ENCODE assay signal across 23 mouse cellular contexts in the genomic region with DNA sequence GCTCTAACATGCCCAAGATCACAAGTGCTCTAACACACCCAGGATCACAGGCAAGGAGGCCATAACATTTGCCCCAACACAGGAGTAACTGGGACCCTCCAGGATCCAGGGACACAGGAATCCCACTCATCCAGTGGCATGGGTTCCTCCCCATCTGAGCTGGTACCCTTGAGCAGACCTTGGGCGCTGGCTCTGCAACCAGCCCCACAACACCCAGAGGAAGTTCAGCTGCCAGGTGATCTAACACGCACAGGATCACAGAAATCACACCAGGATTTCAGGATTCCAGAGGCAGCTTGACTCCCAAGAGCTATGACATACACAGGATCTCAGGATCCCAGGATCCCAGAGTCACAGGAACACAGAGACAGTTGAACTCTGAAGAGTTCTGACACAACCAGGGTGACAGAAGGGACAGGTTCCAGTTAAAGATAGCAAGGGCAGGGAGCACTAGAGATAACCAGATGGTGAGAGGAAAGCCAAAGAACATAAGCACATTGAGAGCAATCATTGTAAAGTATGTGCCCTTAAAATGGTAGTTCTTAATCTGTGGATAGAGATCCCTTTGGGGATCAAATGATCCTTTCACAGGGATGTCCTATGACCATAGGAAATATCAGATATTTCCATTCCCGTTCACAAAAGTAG. TPM values are rescaled to one million over a fixed set of nuclear protein-coding genes. Genes with fewer than 3 reads are reported as not detected.
DNase-seq lines count a peak whose midpoint lies in the region; ATAC-seq lines count a peak whose summit lies in the region.
"Had no signal": no experiment of that assay in that cellular context is flagged by ENCODE, and none has a peak within 500 bp of the region (broad histone marks: within the 10 kb centered on the region; RNA-seq: fewer than 3 reads in every experiment).

No protein-coding gene starts in this region.

- ATAC-seq in heart, embryonic 12.5 days (ENCODE audit: insufficient number of reproducible peaks, low FRiP score) = no peak; the same call in 1 of the 2 replicates
- ATAC-seq in liver, embryonic 12.5 days = peak; percentile 78
- peak; percentile 48 for ATAC-seq in megakaryocyte progenitor cell, adult 5-6 weeks (replicated peaks; ENCODE audit: poor library complexity)
- ATAC-seq in forebrain, embryonic 12.5 days (ENCODE audit: low FRiP score) = no peak
- ATAC-seq in midbrain, embryonic 11.5 days (ENCODE audit: low FRiP score) = no peak
- ATAC-seq: forebrain, postnatal 0 days; inflammation-experienced regulatory T-cells, adult 6 months had no signal

- peak; percentile 67 for DNase-seq in heart, adult 11 months
- peak; percentile 76 for DNase-seq in c-Kit-positive CD71-positive TER-119-positive erythroid progenitor cells, embryonic 14.5 days (ENCODE audit: low spot score)
- DNase-seq in embryo, embryonic 10 days (ENCODE audit: low spot score) = no peak
- DNase-seq in midbrain, embryonic 11.5 days (ENCODE audit: low spot score, missing footprints) = no peak
- DNase-seq: cerebellum, adult 8-10 months; cerebellum, postnatal 36 days; forebrain, postnatal 0 days; gastrocnemius, adult 2 months; heart, postnatal 4 days; kidney, adult 2 months; midbrain, embryonic 14.5 days; right cerebral cortex, postnatal 14 days; thymus, adult 2 months had no signal

- no peaks in the 10 kb centered on the region for H3K36me3 ChIP-seq in heart, embryonic 12.5 days
- H3K36me3 ChIP-seq in liver, embryonic 12.5 days = no peaks in the 10 kb centered on the region
- no peaks in the 10 kb centered on the region for H3K36me3 ChIP-seq in forebrain, embryonic 12.5 days (replicated peaks)
- no peaks in the 10 kb centered on the region for H3K36me3 ChIP-seq in midbrain, embryonic 11.5 days (ENCODE audit: control insufficient read depth, insufficient read depth, low read length)
- H3K36me3 ChIP-seq: forebrain, embryonic 10.5 days; limb, embryonic 15.5 days had no signal

- no peak overlapping the region for H3K27ac ChIP-seq in heart, embryonic 12.5 days (ENCODE audit: poor library complexity, severe bottlenecking)
- peak overlapping the region; percentile 93 for H3K27ac ChIP-seq in liver, embryonic 12.5 days
- H3K27ac ChIP-seq in forebrain, embryonic 12.5 days = no peak overlapping the region
- no peak overlapping the region for H3K27ac ChIP-seq in midbrain, embryonic 11.5 days (ENCODE audit: low read depth, low read length)
- H3K27ac ChIP-seq: forebrain, embryonic 10.5 days; gastrocnemius, adult 2 months; hindbrain, embryonic 14.5 days; kidney, postnatal 0 days; left cerebral cortex, adult 2 months; limb, embryonic 15.5 days had no signal

- H3K27me3 ChIP-seq in heart, embryonic 12.5 days (replicated peaks) = no peaks in the 10 kb centered on the region
- H3K27me3 ChIP-seq in liver, embryonic 12.5 days (replicated peaks) = no peaks in the 10 kb centered on the region
- H3K27me3 ChIP-seq in forebrain, embryonic 12.5 days = peaks cover 6% of the 10 kb centered on the region
- H3K27me3 ChIP-seq in midbrain, embryonic 11.5 days (ENCODE audit: control insufficient read depth, insufficient read depth, low read length) = no peaks in the 10 kb centered on the region
- H3K27me3 ChIP-seq: limb, embryonic 15.5 days had no signal

- 70% methylated on average over 3 of the region's 3 CpGs for WGBS in heart, embryonic 12.5 days
- WGBS in liver, embryonic 12.5 days (ENCODE audit: insufficient replicate concordance) = 38% methylated on average over 3 of the region's 3 CpGs
- WGBS in forebrain, embryonic 12.5 days = 79% methylated on average over 3 of the region's 3 CpGs
- 79% methylated on average over 3 of the region's 3 CpGs for WGBS in midbrain, embryonic 11.5 days

- no peak overlapping the region for H3K9ac ChIP-seq in heart, embryonic 12.5 days
- peak overlapping the region; percentile 65 for H3K9ac ChIP-seq in liver, embryonic 12.5 days
- H3K9ac ChIP-seq in forebrain, embryonic 12.5 days = no peak overlapping the region
- H3K9ac ChIP-seq in midbrain, embryonic 11.5 days (ENCODE audit: low read length) = no peak overlapping the region
- H3K9ac ChIP-seq: forebrain, postnatal 0 days; hindbrain, embryonic 14.5 days; limb, embryonic 15.5 days had no signal

- no peak overlapping the region for H3K4me3 ChIP-seq in heart, embryonic 12.5 days
- H3K4me3 ChIP-seq in liver, embryonic 12.5 days = 0 out of 2 replicates have a peak overlapping the region, but pooled peaks have one; percentile 7
- H3K4me3 ChIP-seq in forebrain, embryonic 12.5 days (replicated peaks) = no peak overlapping the region
- no peak overlapping the region for H3K4me3 ChIP-seq in midbrain, embryonic 11.5 days (ENCODE audit: low read depth, low read length)
- H3K4me3 ChIP-seq: forebrain, embryonic 10.5 days; gastrocnemius, adult 2 months; left cerebral cortex, adult 2 months; limb, embryonic 15.5 days had no signal

- no peak overlapping the region for H3K4me2 ChIP-seq in heart, embryonic 12.5 days
- peak overlapping the region; percentile 63 for H3K4me2 ChIP-seq in liver, embryonic 12.5 days
- H3K4me2 ChIP-seq in forebrain, embryonic 12.5 days = no peak overlapping the region
- no peak overlapping the region for H3K4me2 ChIP-seq in midbrain, embryonic 11.5 days
- H3K4me2 ChIP-seq: hindbrain, embryonic 14.5 days; limb, embryonic 15.5 days had no signal

- peaks cover 4% of the 10 kb centered on the region; the same call in 1 of the 2 replicates for H3K4me1 ChIP-seq in heart, embryonic 12.5 days (replicated peaks)
- peaks cover 72% of the 10 kb centered on the region for H3K4me1 ChIP-seq in liver, embryonic 12.5 days
- no peaks in the 10 kb centered on the region for H3K4me1 ChIP-seq in forebrain, embryonic 12.5 days
- H3K4me1 ChIP-seq in midbrain, embryonic 11.5 days (ENCODE audit: control insufficient read depth, insufficient read depth, low read length) = no peaks in the 10 kb centered on the region
- H3K4me1 ChIP-seq: limb, embryonic 15.5 days had no signal

- no peaks in the 10 kb centered on the region for H3K9me3 ChIP-seq in heart, embryonic 12.5 days (replicated peaks)
- H3K9me3 ChIP-seq in liver, embryonic 12.5 days (replicated peaks) = no peaks in the 10 kb centered on the region
- H3K9me3 ChIP-seq in forebrain, embryonic 12.5 days = no peaks in the 10 kb centered on the region
- H3K9me3 ChIP-seq in midbrain, embryonic 11.5 days (ENCODE audit: control insufficient read depth, low read length) = no peaks in the 10 kb centered on the region
- H3K9me3 ChIP-seq: limb, embryonic 15.5 days had no signal

RNA-seq across cellular contexts. Expression of a gene that starts 4.1 kb away (rescaled TPM):
- 18.6 and 18.7 TPM in 2 replicates for polyA plus RNA-seq in heart, embryonic 12.5 days (2016; fragmentation: Nextera tagmentation; extraction: Ambion mirVana)
- polyA plus RNA-seq in liver, embryonic 12.5 days (2016; fragmentation: Nextera tagmentation; extraction: Ambion mirVana) = 31.0 and 33.4 TPM in 2 replicates
- 20.6 and 26.3 TPM in 2 replicates for total RNA-seq in megakaryocyte progenitor cell, adult 5-6 weeks (2015)
- 17.9 and 21.5 TPM in 2 replicates for total RNA-seq in megakaryocyte progenitor cell, adult 5-6 weeks (2017)
- 50.4 and 51.6 TPM in 2 replicates for polyA plus RNA-seq in forebrain, embryonic 12.5 days (2016; fragmentation: Nextera tagmentation; extraction: Ambion mirVana)
- 36.7 and 38.8 TPM in 2 replicates for polyA plus RNA-seq in midbrain, embryonic 11.5 days (2014; fragmentation: Nextera tagmentation; extraction: Ambion mirVana)

Comparison
In these comparisons a context has a peak if more than half of its experiments do, and no peak if none do; other contexts are left out.
1. DNase-seq: peak in heart, adult 11 months (single experiment) and c-Kit-positive CD71-positive TER-119-positive erythroid progenitor cells, embryonic 14.5 days (single experiment); none in embryo, embryonic 10 days (single experiment) and midbrain, embryonic 11.5 days (single experiment).
2. ATAC-seq: peak in liver, embryonic 12.5 days (single experiment) and megakaryocyte progenitor cell, adult 5-6 weeks (single experiment); none in heart, embryonic 12.5 days (single experiment), forebrain, embryonic 12.5 days (single experiment) and midbrain, embryonic 11.5 days (single experiment).